Mouse (Mus musculus) heart, adult 2 months (tissue): Measurements from ENCODE around the gene Gp1ba. TPM values are rescaled to one million over a fixed set of nuclear protein-coding genes. Genes with fewer than 3 reads are reported as not detected.
A peak's percentile ranks its signal among the peaks of the same experiment; 100 is the strongest.

Experiments
- DNase-seq, 2 experiments: peaks; one replicate each; pipeline ENCODE4 v3.0.0; 2021
- H3K27ac ChIP-seq: fragments of 200-600 bp; 2 replicates; pipeline ENCODE4 v1.8.1; 2022
- H3K27me3 ChIP-seq: fragments of 200-500 bp; 2 replicates; pipeline ENCODE4 v1.6.1; 2012; ENCODE audit warnings: mild to moderate bottlenecking, low read length, inconsistent platforms, mixed read lengths; ENCODE audit not compliant: control insufficient read depth, insufficient read depth
- H3K36me3 ChIP-seq: fragments of 200-500 bp; 2 replicates; pipeline ENCODE4 v1.6.1; 2012; ENCODE audit warnings: low read length, inconsistent platforms; ENCODE audit not compliant: control insufficient read depth, insufficient read depth
- H3K4me1 ChIP-seq: fragments of 200-500 bp; 2 replicates; pipeline ENCODE4 v1.6.1; 2011; ENCODE audit warnings: low read length; ENCODE audit not compliant: control insufficient read depth, insufficient read depth
- H3K4me3 ChIP-seq: fragments of 200-600 bp; 2 replicates; pipeline ENCODE4 v1.8.1; 2022
- H3K79me2 ChIP-seq: fragments of 200-500 bp; replicated peaks from 2 replicates; pipeline ENCODE4 v1.6.1; 2012; ENCODE audit warnings: mild to moderate bottlenecking, inconsistent platforms, low read length, moderate library complexity, mixed read lengths; ENCODE audit not compliant: control insufficient read depth, insufficient read depth
- H3K9ac ChIP-seq: fragments of 200-500 bp; 2 replicates; pipeline ENCODE4 v1.6.1; 2012; ENCODE audit warnings: low read depth, mild to moderate bottlenecking, control low read depth, inconsistent platforms, low read length, mixed read lengths
- CTCF ChIP-seq: fragments of 200-600 bp; IDR thresholded peaks from 2 replicates; pipeline ENCODE4 v1.8.1; 2022; ENCODE audit warnings: antibody characterized with exemption, mild to moderate bottlenecking, moderate library complexity
- EP300 ChIP-seq: fragments of 200-500 bp; IDR thresholded peaks from 2 replicates; pipeline ENCODE4 v1.6.1; 2011; ENCODE audit warnings: low read depth, low read length, control low read depth; ENCODE audit not compliant: insufficient read depth
- POLR2A ChIP-seq: fragments of 200-500 bp; IDR thresholded peaks from 2 replicates; pipeline ENCODE4 v1.6.1; 2011; ENCODE audit warnings: mild to moderate bottlenecking, low read depth, low read length, control low read depth; ENCODE audit not compliant: insufficient read depth
- WGBS: fragments of 180-500 bp; shearing (Covaris S2); methylation state at CpG from one replicate; pipeline ENCODE4 v1.1.7; 2018; 5-methylcytosine and 5-hydroxymethylcytosine counted together
- intact Hi-C: fragments of 180-260 bp; cut with DNase I; formaldehyde crosslinking; loops from one replicate; pipeline ENCODE4 v1.15.1; 2025
- polyA plus RNA-seq: library from polyadenylated mRNA; depleted of rRNA; stranded (reverse); fragments of >200 nt; gene quantifications from 2 replicates; pipeline ENCODE4 v1.2.3, GENCODE M21; 2012
- total RNA-seq, 2 experiments: library from RNA; stranded (reverse); gene quantifications; 2 replicates each; pipeline ENCODE4 v1.2.3; 2021

Gene Gp1ba
- total and polyA plus RNA-seq, 3 experiments, result 0.34 to 0.98 (median 0.59) TPM

DNA sequence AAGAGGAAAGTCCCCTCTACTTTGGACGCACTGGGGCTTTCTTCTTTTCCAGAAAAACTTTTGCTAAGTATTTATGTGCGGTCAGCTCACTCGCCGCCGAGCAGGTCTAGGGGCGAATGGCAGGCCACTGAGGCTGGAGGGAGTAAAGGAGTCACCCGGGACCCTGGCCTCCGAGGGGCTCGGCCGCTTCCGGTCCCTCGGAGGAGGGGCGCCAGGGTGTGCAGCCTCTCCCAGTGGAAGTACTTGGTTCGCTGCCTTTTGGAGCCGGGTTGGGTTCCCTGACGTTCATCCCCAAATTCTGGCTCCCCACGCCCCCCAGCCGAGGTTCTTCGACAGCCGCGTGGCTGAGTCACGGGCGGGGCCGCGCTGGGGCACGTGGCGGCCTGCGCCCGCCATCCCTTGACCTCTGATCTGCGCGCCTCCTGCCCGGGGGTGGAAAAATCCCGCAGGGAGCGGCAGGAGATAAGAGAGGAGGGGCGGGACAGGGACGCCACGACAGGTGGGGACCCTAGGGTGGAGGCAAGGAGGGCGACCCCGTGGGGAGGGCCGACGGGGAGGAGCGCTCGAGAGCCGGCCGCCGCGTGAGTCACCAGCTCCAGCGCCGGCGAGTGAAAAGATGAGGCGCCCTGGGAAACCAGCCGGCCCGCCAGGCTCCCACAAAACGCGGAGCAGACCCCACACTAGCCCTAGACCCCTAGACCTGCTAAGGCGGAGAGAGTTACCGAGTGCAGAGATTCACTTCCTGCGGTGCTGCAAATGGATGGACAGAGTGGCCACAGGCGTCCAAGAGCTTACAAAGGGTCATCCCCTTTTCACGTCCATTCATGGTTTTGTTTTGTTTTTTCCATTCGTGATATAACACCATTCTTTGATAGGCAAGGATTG, 16.9 kb downstream of the Gp1ba start:
- H3K4me1 ChIP-seq, result peaks cover 3% of the 10 kb centered on the region; the same call in 1 of the 2 replicates
- TF ChIP-seq EP300 (no peak), POLR2A (no peak; the same call in 1 of the 2 replicates), CTCF (no peak)
- 2% methylated on average over 61 of the region's 61 CpGs for WGBS

DNA sequence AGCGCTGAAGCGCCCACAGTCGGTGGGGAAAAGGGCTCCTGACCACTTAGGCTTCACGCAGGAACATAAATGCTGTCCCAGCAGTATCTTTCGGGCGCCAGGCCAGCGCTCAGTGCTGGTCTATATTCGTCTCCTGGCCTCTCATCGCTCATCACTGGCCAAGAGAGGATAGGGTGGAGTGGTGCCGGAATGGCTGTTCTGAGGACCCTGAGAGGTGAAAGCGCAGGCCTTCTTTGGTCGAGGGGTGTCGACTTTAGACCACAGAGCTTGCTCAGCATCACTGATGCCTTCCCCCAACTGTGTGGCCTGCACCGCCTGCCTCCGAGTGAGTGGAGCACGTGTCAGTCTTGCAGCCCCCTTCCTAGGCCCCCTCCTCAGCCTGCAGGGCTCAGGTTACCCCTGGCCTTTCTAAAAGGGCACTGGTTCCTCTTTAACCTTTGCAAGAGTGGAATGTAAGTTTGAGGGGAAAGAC, 17.6 kb downstream of the Gp1ba start:
- DNase-seq, result peak; percentile 81 to 86
- Histone ChIP-seq H3K4me3 (peak overlapping the region; percentile 100), H3K79me2 (peaks cover 4% of the 10 kb centered on the region), H3K27ac (peak overlapping the region; percentile 99), H3K36me3 (peaks cover 14% of the 10 kb centered on the region), H3K4me1 (peaks cover 3% of the 10 kb centered on the region; the same call in 1 of the 2 replicates), H3K9ac (peak overlapping the region; percentile 13), H3K27me3 (no peaks in the 10 kb centered on the region)
- WGBS, result 16% methylated on average over 16 of the region's 16 CpGs
- intact Hi-C loops, result no loop called here
- TF ChIP-seq POLR2A (peak; percentile 62), EP300 (no peak), CTCF (no peak)

More for the DNA sequence above, 16.9 kb downstream of the Gp1ba start:
- Histone ChIP-seq H3K36me3 (peaks cover 17% of the 10 kb centered on the region), H3K27ac (peak overlapping the region; percentile 99), H3K9ac (peak overlapping the region; percentile 77), H3K27me3 (no peaks in the 10 kb centered on the region), H3K79me2 (peaks cover 4% of the 10 kb centered on the region), H3K4me3 (peak overlapping the region; percentile 100)
- peak; percentile 82 to 83 for DNase-seq
- intact Hi-C loops, result loop anchor here (2.0 kb wide), 1 partner anchor 13 kb away; the partner anchor contains the start of gene Spag7

- H3K4me3 ChIP-seq, result peak within 1 kb of the TSS; percentile 100
- peak in 1 of 2 experiments; percentile 51 for DNase-seq
- peaks cover 1% of the 10 kb centered on the region; the same call in 1 of the 2 replicates for H3K4me1 ChIP-seq
- H3K36me3 ChIP-seq, result peaks cover 14% of the 10 kb centered on the region
- 42% methylated on average over 3 of the region's 3 CpGs for WGBS
- peak within 1 kb of the TSS; percentile 99 for H3K27ac ChIP-seq
- TF ChIP-seq POLR2A (peak; percentile 65), EP300 (no peak)
- intact Hi-C loops, result no loop called here
- no peaks in the 10 kb centered on the region for H3K27me3 ChIP-seq
- H3K79me2 ChIP-seq, result peaks cover 4% of the 10 kb centered on the region
- peak within 1 kb of the TSS; percentile 77 for H3K9ac ChIP-seq
Observed at GRCm38 (mm10) chr11:70656964-70657363, 18.0 kb downstream of the Gp1ba start, which contains the start of gene Eno3. Eno3 (plus strand) TSS chr11:70657202.

DNA sequence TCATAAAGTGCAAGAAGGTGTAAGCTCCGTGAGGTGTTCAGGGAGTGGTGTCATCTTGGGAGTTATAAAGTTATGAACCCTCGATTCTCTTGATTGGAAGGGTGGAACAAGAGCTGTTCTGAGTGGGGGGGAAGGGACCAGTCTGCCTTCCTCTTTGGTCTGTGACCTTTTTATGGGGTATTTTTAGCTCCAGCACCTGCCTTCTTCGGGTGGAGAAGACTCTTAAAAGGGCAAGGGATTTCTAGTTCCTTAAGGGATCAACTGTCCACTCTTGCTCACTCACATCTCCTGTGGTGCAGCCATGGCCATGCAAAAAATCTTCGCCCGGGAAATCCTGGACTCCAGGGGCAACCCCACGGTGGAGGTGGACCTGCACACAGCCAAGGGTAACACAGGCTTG, 18.7 kb downstream of the Gp1ba start:
- Histone ChIP-seq H3K4me3 (peak overlapping the region; percentile 47), H3K9ac (peak overlapping the region; percentile 13), H3K36me3 (peaks cover 12% of the 10 kb centered on the region), H3K4me1 (no peaks in the 10 kb centered on the region), H3K27ac (peak overlapping the region; percentile 99), H3K27me3 (no peaks in the 10 kb centered on the region), H3K79me2 (peaks cover 4% of the 10 kb centered on the region)
- intact Hi-C loops, result no loop called here
- peak; percentile 15 to 16 for DNase-seq
- WGBS, result 42% methylated on average over 6 of the region's 6 CpGs
- TF ChIP-seq EP300 (no peak), CTCF (no peak), POLR2A (no peak)

- intact Hi-C loops, result no loop called here
- DNase-seq, result no peak
- no peaks in the 10 kb centered on the region for H3K4me1 ChIP-seq
- peak overlapping the region; percentile 47 for H3K4me3 ChIP-seq
- peaks cover 13% of the 10 kb centered on the region for H3K36me3 ChIP-seq
- peaks cover 4% of the 10 kb centered on the region for H3K79me2 ChIP-seq
- H3K27me3 ChIP-seq, result no peaks in the 10 kb centered on the region
- H3K9ac ChIP-seq, result peak overlapping the region; percentile 13
- TF ChIP-seq POLR2A, result no peak
- TF ChIP-seq CTCF, result no peak
- TF ChIP-seq EP300, result no peak
- H3K27ac ChIP-seq, result peak overlapping the region; percentile 99
- WGBS, result 52% methylated on average over 9 of the region's 9 CpGs
Observed at GRCm38 (mm10) chr11:70657991-70658390, 19.1 kb downstream of the Gp1ba start.
